Mouse (Mus musculus) layer of hippocampus, postnatal 25 days (tissue): ENCODE data around the gene Cog1. TPM values are rescaled to one million over a fixed set of nuclear protein-coding genes. Genes with fewer than 3 reads are reported as not detected.

ENCODE experiments used
- DNase-seq, 2 experiments: peaks; one replicate each; pipeline ENCODE4 v3.0.0; 2022; ENCODE audit warnings: mixed read lengths in 2 of 2, low spot score in 1 of 2; ENCODE audit errors: extremely low spot score in 1 of 2
- total RNA-seq, 2 experiments: library from RNA; stranded (reverse); gene quantifications; 2 replicates each; pipeline ENCODE4 v1.2.3; 2021

Cog1 gene
- total RNA-seq, result 10 to 100 TPM; 53.4 to 64.0 TPM

DNA sequence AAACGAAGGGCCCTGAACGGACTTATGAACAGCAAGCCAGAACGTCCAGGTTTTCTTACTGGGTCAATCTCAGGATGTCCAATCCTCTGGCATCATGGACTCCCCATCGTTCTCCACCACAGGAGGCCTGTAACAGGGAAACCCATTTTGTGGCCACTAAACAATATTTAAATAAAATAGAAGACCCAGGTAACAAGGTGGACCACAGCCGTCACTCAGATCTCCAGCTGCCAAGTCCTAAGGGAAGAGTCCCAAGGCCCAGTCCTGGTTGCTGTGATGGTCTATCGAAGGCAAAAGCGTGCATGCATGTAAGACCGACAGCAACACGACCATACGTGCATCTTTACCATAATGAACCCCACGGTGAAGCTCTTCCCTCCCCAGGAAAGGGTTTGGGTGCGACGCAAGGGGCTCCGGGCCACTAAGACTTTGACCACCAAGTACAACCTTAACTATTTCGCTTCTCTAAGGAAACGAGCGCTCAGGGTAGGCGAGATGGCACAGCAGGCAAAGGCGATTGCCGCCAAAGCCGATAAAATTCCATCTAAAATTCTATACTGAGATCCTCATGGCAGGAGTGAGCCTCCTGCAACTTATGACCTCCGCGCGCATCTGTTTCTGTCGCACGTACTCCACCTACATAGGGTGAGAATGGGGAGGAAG is at the start of gene Cog1:
Gene Cog1 (plus strand): TSS at position 480 of the 663 bp plus-strand sequence.
- DNase-seq, result no peak

DNA sequence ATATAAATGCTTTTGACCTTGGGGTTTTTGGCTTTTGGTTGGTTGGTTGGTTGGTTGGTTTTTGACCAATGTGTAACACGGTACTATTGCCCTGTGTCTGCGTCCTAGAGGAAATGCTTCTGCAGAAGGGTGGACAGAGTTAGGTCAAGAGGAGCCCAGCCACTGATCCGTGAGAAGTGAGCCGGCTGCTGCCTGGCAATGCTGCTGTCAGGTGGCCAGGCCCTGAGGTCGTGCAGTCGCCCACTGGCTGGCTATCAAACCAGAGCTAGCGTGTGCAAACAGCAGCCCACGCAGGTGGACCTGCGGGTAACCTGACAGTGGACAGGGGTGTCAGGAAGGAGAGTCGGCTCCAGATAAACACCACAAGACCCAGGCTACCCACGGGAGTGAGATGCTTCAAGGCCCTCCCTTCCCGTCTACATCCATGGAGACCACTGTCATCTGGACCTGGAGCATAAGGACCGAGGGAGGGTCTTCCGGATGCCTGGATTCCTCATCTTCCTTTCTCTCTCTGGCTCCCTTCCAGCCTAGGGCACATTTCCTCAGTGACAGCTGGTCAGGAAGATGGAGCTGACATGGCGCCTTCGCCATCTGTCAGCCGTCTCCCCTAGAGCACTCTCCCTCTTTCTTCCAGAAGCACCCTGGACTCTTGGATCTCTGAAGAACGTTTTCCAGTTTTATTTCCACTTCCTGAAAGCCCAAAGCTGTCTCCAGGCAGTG is 48.3 kb upstream of the Cog1 start:
- DNase-seq, result no peak

DNA sequence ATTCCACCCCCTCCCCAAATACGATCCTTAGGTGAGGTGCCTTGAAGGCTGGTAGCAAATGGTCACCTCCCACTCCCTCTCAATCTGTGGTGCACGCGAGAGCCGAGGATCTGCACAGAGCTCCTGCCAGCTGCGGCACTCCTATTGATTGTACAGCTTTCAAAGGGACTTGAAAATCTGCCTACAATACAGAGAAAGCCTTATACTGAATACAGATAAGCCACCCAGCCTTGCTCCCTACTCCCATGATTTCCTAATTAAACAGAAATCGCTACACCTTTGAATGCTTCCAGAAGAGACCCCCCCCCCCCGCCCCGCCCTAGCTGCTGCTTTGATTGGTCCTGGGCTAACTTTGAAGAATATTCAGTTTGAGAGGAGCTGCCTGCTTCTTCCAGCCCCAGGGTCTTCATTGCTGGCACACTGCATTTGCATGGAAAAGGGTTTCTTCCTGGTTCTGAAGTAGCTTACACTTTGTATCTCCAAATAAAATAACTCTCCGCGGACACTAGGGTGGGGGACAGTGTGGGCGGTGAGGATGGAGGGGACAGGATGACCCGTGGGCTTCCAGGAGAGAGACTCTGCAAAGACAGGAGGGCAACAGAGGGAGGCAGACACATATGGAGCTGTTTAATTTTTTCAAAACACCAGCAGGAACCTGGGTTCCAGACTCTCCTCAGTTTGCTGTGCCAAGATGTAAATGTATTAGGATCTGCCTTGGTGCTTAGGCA is 47.2 kb upstream of the Cog1 start:
- DNase-seq, result no peak

DNA sequence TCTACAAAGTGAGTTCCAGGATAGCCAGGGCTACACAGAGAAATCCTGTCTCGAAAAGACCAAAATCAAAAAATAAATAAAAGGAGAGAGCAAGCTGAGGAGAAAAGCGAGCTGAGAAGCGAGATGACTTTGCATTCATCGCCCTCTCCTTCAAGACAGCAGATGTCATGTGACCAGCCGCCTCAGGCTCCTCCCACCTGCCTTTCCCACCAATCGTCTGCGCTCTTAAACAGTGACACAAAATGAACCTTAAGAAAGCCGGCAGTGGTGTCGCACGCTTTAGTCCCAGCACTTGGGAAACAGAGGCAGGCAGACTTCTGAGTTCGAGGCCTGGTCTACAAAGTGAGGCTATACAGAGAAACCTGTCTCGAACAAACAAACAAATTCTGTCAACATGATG is 41.4 kb upstream of the Cog1 start:
- DNase-seq, result no peak

DNA sequence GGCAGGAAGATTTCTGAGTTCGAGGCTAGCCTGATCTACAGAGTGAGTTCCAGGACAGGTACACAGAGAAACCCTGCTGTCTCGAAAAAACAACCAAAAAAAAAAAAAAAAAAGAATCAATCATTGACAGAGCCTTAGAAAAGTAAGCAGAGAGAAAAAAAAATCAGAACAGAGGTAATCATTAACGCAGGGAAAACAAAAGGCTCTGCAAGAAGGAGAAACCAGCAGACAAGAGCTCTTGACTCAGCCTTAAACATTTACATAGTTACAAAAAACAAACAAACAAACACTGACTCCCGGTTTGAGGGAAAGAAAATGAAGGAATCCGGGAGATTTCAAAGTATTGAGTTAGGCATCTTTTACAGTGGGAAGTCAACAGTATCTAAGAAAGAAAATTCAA is 39.4 kb upstream of the Cog1 start:
- no peak for DNase-seq

DNA sequence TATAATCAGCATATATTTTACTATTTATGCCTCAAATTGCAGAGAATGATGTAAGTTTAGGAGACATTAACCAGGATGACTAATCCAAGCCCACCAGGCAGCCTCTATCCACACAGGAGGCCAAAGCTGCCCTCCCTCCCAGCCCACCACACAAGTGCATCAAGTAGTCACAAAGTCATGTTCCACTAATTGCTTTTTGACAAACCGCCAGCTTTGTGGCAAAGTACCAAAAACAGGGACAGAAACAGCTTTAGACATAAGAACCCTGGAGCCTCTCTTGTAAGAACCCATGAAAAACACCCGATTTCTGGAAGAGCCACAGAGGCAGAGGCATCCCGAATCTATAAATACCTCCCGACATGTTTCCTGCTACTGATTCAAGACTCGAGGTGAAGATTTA is 38.7 kb upstream of the Cog1 start:
- no peak for DNase-seq

DNA sequence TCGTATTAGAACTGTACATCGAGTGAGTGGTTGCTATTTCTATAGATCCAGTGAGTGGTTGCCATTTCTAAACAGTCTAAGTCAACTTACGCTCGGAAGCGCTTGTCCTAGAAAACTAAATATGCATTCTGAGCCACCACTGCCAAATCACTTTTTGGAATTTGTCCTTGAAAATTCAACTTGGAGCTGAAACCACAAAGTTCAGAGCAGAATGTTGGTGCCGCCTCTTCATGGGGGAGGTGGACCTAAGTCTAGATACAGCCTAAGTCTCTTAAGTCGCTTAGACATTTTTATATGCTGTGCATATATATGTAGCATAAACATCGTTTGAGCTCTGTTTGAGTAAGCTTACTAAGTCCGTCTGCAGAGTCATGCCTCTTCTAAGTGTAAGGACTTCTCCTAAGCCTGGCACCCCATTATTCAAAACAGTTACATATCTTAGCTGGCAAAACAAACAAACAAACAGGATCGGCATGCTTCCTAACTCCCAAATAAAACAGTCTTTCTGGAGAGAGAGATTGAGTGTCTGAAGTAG is 37.8 kb upstream of the Cog1 start:
- DNase-seq, result no peak

DNA sequence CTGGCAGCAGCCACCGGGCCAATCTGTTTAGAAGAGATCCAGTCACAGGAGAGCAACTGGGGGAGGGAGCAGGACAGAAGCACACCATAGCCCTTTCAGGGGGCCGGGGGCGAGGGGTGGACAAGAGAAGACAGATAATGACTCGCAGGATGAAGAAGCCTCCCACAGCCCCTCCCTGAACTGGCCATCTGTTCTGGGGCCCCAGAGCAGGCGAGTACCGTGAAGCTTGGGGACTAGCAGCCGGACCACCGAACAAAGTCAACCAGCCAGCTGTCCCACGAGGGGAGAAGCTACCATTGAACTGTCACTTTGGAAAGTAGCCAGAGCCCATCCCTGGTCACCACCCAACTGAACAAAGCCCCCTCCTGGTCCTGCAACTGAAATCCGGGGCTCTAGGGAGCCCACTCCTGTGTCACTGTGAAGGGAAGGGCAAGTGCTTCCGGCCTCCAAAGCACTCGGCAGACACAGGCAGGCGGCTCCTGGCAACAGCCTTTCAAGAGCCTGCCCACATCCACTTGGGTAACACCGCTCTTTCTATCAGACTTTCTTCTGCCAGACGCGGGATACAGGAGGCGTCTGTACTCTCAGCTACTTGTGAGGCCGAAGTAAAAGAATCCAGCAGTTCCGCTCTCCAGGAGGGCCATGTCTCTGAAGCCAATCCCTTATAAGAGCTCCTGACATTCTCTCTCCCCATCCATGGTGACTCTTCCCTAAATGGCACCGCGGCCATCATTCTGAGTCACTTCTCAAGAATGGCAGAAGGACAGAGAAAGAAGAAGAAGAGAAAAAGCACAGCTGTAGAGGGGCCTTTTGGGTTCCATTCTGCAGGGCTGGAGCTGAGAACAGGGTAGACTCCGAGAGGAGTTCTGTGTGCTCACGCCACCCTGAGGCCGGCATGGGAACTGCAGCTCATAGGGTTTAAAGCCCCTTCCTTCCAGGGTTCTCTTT is 37.0 kb upstream of the Cog1 start:
- DNase-seq, result peak; percentile 51 to 73

DNA sequence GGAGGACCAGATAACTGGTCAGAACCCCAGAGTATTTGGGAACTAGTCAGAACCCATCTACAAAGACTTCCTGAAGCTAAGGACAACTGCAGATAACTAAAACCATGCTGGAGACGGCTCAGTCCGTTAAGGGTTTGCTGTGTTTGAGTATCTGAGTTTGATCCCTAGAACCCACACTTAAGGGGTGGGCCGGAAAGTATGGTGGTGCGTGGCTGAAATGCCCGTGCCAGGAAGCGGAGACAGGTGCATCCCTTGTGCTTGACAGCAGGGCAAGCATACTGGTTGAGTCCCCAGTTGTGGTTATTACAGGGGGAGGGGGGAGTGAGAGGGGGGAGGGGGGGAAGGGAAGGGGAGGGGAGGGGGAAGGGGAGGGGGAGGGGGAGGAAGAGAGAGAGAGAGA is 34.5 kb upstream of the Cog1 start:
- DNase-seq, result no peak

DNA sequence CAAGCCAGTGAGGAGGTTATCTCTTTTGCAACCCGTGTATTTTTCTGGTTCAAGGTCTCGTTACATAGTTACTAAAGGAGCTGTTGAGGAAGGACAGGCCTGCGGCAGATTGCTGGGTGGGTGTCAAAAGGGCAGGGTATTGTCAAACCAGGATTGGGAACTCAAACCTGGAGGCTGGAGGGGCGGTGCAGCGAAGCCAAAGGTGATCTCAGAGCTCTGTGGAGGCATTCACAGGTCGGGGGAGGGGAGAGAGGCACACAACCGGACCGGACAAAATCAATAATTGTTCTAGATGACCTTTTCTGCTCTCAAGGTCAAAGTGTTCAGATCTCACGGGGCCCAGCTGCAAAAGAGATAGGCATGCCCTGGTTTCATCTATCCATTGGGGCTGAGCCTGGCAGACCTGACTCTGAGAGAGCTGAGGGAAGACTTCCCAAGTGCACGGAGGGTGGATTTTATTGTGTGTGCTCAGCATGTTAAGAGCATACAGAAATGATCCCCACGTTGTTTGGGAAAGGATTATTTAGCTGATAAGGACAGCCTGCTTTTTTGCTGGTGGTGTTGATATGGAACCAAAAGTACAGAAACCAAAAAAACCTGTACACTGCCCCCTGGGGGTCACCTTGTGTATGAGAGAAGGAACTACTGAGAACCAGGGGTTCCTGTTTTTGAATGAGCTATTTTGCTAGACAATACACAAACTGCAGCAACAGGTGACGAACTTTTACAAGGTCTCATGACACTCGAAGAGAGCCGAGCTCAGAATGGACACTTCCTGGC is 31.6 kb upstream of the Cog1 start:
- DNase-seq, result peak; percentile 54 to 87

DNA sequence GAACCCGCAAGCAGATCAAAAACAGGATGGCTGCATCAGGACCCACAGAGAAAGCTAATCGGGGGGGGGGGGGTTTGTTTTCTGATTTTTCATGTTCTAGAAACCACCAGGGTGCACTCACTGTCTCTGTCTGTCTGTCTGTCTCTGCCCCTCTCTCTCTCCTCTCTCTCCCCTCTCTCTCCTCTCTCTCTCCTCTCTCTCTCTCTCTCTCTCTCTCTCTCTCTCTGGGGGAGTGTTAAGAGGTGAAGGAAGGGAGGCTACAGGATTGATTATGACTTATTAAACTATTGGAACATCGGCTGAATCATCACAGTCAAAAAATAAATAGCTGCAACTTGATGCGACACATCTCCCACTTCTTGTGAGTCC is 30.7 kb upstream of the Cog1 start:
- no peak for DNase-seq

DNA sequence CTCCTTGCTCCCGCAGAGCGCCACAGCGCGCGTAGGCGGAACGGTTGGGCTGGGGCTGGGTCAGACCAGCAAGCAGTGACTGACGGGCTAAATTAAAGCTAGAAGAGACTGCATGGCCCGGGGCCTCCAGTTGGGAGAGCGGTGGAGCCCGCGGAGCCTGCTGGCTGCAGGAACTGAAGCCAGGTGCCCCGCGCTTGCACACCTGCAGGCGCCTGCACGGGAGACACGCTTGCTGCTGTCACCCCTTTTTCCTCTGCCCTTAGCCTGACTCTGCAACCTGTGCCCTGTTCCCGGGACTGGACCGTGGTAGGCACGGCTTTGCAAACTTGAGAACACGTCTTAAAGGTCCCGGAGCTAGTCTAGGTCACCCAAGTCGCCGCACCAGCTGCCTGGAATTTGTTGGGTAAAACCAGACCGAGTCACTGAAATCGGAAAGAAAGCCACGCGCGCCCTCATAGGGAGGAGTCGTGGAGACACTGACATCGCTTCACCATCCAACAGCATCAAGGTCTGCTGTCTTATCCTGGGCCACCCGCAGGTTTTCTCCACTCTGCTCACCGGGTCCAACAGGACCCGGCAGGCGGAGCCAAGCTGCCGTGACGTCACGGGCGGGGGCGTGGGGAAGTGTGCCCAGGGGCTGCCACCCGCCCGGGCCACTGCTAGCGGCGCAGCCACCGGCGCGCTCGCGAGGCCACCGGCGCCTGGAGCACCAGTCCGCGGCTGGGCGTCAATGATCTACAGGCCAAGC is 30.1 kb upstream of the Cog1 start, which contains the start of gene Sstr2:
Gene Sstr2 (plus strand): TSS at position 671 of the 748 bp plus-strand sequence.
- DNase-seq, result peak; percentile 80 to 81

DNA sequence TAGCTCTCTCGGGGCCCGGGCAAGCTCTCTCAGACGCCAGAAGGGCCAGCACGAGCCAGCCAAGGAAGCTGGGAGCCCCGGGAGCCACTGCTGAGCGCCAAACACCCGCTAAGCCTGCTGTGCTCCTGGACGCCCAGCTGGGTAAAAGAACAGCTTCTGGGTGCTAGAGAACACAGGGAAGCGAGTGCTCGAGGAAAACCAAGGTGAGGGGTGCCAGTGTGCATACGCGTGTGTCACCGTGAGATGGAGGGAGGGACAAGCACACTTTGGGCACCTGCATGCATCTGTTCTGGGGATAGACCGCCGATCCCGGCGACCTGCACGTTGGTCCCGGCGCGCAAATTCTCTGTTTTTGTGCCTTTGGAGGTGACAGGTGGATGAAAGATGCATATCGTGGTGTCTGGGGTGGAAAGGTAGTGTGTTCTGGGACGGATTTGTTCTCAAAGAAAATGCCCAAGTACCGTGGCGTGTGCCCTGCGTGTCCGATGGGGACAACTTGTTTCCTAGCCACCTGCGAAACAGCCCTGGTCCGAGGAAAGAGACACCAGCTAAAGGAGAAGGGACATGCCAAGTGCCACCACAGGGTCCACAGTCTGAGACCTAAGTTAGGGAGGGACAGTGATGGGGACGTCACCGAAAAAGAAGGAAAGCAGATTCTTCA is 29.4 kb upstream of the Cog1 start:
- DNase-seq, result no peak

DNA sequence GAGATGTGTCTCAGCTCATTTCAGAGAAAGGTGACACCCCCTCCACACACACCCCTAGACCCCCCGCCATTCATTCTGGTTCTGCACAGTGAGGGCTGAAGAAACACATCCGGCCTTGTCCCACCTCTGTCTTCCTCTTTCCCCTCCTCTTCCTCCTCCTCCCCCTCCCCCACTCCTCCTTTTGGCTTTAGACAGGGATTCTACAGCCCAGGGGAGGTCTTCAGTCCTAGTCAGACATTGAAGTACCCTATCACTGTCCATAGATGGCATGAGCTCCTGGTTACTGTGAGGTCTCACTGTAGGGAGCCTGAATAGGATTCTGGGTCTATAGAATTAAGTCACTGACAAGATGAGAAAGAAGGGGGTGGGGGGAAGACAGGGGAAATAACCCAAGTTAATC is 28.0 kb upstream of the Cog1 start:
- no peak for DNase-seq

DNA sequence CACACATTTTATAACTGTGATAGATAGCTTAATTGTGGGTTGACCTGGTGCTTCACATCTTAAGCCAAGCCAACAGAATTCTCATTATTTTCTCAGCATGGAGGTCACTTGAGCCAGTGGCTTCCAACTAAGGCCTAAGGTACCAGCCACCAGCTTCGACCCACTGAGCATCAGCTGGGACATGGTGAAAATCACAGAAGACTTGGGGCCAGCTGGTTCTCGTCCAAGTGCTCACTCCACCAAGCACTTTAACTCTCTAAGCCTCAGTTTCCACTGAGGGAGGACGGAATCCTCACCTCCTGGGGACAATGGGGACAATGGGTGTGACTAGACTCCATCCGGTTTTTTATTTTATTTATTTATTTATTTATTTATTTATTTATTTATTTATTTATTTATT is 26.9 kb upstream of the Cog1 start:
- DNase-seq, result no peak

DNA sequence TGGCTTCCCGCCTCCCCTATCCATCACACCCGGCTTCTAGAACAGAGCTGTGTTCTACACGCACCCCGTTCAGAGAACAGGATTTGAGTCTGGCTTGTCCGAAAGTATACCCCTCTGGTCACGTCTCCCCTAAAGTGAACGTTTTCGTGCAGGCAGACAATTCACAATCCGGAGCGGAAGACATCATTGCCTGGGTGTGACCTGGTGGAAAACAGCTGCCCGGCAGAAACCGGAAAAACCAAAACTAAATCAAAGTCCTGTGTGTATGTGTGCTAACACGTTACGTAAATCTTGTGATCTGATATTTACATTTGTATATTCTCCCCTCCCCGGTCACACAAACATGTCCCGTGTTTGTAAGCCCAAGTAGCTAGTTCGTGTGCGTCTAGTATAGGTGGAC is 23.5 kb upstream of the Cog1 start:
- no peak for DNase-seq

DNA sequence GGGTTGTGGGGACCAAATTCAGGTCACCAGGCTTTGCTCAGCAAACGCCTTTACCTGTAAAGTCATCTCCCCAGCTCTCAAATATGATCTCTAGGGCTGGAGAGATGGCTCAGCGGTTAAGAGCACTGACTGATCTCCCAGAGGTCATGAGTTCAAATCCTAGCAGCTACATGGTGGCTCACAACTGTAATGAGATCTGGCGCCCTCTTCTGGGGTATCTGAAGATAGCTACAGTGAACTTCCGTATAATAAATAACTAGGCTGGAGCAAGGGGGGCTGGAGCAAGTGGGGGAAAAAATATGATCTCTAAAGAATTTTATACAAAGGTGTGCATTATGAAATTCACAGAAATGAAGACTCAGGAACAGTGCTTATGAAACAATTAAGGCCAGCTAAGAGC is 21.2 kb upstream of the Cog1 start:
- no peak for DNase-seq

DNA sequence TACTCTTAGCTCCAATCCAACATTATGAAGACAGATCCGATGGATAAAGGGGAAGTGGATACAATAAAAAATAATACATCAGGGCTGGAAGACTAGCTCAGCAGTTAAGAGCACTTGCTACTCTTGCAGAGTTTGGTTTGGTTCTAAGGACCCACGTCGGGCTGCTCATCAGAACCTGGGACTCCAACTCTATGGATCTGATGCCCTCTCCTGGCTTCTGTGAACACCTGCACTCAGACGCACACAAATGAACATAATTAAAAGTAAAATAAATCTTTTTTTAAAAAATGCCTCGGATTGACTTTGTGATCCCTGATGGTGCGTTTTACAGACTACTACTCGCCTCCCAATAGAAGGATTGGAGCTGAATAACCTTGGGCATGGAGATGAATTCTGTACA is 18.3 kb upstream of the Cog1 start:
- DNase-seq, result no peak
